Mouse (Mus musculus): ENCODE data around the gene Klk1b9. TPM values are rescaled to one million over a fixed set of nuclear protein-coding genes. Genes with fewer than 3 reads are reported as not detected.
"Not testable (repeated sequence)": the region's sequence is repeated elsewhere in the genome, so short reads cannot be mapped to it uniquely, and the experiment has no call there.

Gene Klk1b9
- polyA plus RNA-seq, 1 experiment from 2014 or later = not detected

DNA sequence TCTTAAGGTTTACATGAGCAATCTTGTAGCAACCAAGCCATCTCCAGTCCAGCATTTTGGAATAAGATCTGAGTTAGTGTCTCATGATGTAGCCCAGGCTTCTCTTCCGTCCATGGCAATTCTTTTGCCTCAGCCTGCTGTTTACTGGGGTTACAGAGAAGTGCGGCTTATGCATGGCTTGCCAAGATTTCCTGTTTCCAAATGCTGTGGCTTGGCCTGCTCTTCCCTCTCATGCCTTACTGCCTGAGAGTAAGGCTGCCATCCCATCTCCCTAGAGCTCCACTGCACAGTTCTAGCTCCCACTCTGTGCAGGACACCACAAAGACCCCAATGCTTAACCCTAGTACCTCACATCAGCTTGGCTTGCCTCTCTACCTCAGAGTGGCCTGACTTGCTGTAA is 8.2 kb upstream of the Klk1b9 start:
- Histone ChIP-seq H3K36me3 (no peaks in the 10 kb centered on the region), H3K27me3 (no peaks in the 10 kb centered on the region), H3K27ac (replicated peaks) (no peak overlapping the region), H3K4me1 (no peaks in the 10 kb centered on the region), H3K9ac (no peak overlapping the region), H3K9me3 (replicated peaks) (no peaks in the 10 kb centered on the region), H3K4me2 (replicated peaks) (no peak overlapping the region), H3K4me3 (replicated peaks) (no peak overlapping the region)
- ATAC-seq (ENCODE audit: insufficient number of reproducible peaks, low FRiP score, low TSS enrichment, low read depth) = no peak
- 75% methylated on average over 2 of the region's 2 CpGs for WGBS

DNA sequence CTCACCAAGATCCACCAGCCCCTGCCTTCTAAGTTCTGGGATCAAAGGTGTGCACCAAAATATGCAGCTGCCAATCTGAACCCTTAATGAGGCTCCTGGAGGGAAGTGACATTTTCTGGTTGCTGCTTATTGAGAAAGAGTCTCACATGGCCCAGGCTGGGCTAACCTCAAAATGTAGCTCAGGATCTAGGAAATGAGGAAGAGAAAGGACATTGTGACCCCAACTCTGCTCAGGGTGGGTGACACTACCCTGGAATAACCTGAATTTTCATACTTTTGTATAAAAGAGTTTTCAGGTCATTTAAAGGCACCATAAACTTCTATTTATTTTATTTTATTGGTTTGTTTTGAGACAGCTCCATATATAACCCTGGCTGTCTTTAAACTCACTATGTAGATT is 9.8 kb downstream of the Klk1b9 start:
- Histone ChIP-seq H3K36me3 (no peaks in the 10 kb centered on the region), H3K9ac (no peak overlapping the region), H3K27me3 (no peaks in the 10 kb centered on the region), H3K4me3 (replicated peaks) (no peak overlapping the region), H3K4me2 (replicated peaks) (no peak overlapping the region), H3K27ac (replicated peaks) (no peak overlapping the region), H3K9me3 (replicated peaks) (no peaks in the 10 kb centered on the region), H3K4me1 (no peaks in the 10 kb centered on the region)
- no peak for ATAC-seq (ENCODE audit: insufficient number of reproducible peaks, low FRiP score, low TSS enrichment, low read depth)

DNA sequence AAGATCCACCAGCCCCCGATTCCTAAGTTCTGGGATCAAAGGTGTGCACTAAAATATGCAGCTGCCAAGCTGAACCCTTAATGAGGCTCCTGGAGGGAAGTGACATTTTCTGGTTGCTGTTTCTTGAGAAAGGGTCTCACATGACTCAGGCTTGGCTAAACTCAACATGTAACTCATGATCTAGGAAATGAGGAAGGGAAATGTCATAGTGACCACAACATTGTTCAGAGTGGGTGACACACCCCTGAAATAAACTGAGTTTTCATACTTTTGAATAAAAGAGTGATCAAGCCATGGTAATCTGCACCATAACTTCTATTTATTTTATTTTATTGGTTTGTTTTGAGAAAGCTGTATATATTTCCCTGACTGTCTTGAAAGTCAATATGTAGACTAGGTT is 19.0 kb downstream of the Klk1b9 start:
- ATAC-seq (ENCODE audit: insufficient number of reproducible peaks, low FRiP score, low TSS enrichment, low read depth); H3K4me1 ChIP-seq; H3K9me3 ChIP-seq (replicated peaks); H3K27ac ChIP-seq (replicated peaks); H3K27me3 ChIP-seq; H3K9ac ChIP-seq; H3K4me2 ChIP-seq (replicated peaks); H3K36me3 ChIP-seq; H3K4me3 ChIP-seq (replicated peaks): not testable (repeated sequence)
- 48% methylated on average over 1 of the region's 1 CpGs for WGBS

DNA sequence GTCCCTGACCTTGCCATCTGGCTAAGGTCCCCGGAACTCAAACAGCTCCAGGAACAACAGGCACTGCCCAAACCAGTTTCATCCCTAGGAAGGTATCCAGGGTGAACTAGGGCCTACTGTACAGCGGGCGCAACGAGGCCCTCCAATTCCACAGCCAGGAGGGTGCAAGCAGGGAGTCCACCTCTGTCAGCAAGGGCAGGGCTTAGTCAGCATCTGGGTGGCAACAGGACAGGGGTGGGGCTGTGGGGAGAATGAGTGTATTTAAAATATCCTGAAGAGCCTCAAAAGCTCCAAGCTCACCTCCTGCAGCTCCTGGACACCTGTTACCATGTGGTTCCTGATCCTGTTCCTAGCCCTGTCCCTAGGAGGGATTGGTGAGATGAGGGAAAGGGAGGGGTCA is 19.7 kb downstream of the Klk1b9 start, which contains the start of gene Klk1b11:
Klk1b11 (plus strand) TSS at position 301 of the 400 bp plus-strand sequence.
- not testable (repeated sequence) for H3K9me3 ChIP-seq (replicated peaks); ATAC-seq (ENCODE audit: insufficient number of reproducible peaks, low FRiP score, low TSS enrichment, low read depth); H3K27ac ChIP-seq (replicated peaks); H3K4me3 ChIP-seq (replicated peaks); H3K36me3 ChIP-seq; H3K4me2 ChIP-seq (replicated peaks); H3K4me1 ChIP-seq; H3K27me3 ChIP-seq; H3K9ac ChIP-seq
- 76% methylated on average over 4 of the region's 4 CpGs for WGBS

DNA sequence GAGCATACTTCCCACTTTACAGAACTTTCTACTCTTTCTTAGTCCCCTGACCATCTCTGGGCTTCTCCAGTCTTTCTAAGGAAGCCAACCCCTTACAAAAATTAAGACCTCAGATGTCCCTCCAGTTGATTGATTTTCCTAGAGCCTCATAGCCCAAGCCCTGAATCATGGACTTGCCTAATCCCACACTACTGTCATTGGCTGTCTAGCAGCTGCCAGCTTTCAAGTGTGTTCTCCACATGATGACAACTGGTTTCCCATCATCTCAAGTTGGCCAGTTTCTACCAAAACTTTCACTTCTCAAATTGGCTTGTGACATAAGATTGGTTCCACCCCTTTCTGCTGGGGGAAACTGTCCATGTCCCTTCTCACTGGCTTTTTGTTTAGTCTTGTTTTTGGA is 29.0 kb downstream of the Klk1b9 start:
- no peak for ATAC-seq (ENCODE audit: insufficient number of reproducible peaks, low FRiP score, low TSS enrichment, low read depth)
- H3K4me2 ChIP-seq (replicated peaks) = no peak overlapping the region
- H3K4me3 ChIP-seq (replicated peaks) = no peak overlapping the region
- no peaks in the 10 kb centered on the region for H3K9me3 ChIP-seq (replicated peaks)
- no peaks in the 10 kb centered on the region for H3K36me3 ChIP-seq
- H3K27me3 ChIP-seq = no peaks in the 10 kb centered on the region
- no peak overlapping the region for H3K9ac ChIP-seq
- no peak overlapping the region for H3K27ac ChIP-seq (replicated peaks)
- no peaks in the 10 kb centered on the region for H3K4me1 ChIP-seq

DNA sequence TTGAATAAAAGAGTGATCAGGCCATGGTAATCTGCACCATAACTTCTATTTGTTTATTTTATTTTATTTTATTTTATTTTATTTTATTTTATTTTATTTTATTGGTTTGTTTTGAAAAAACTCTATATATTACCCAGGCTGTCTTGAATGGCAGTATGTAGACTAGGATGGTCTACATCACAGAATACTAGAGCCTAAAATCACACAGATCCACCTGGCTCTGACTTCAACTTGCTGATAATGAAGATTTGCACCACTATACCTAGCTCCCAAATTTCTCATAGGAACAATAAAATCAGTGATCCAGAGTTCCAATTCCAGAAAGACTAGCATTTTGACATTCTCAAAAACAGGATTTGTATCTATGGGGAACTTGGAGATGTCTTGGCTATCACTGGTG is 36.0 kb downstream of the Klk1b9 start, which contains the start of gene Klk1b26:
Klk1b26 (plus strand) TSS at position 301 of the 400 bp plus-strand sequence.
- H3K9ac ChIP-seq; H3K4me3 ChIP-seq (replicated peaks); H3K27me3 ChIP-seq; H3K9me3 ChIP-seq (replicated peaks); ATAC-seq (ENCODE audit: insufficient number of reproducible peaks, low FRiP score, low TSS enrichment, low read depth); H3K4me2 ChIP-seq (replicated peaks); H3K4me1 ChIP-seq; H3K27ac ChIP-seq (replicated peaks); H3K36me3 ChIP-seq: not testable (repeated sequence)

DNA sequence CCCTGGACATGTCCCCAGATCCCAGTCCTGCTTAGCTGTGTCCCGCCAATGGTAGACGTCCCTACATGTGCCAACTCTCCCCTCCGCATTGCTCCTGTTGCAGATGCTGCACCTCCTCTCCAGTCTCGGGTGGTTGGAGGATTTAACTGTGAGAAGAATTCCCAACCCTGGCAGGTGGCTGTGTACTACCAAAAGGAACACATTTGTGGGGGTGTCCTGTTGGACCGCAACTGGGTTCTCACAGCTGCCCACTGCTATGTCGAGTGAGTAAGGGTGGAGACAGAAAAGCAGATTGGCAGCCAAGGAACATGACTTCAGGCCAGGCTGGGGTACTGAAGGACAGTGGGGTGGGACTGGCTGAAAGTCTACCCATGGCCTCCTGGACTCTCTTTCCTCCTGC is 38.8 kb downstream of the Klk1b9 start:
- 78% methylated on average over 6 of the region's 6 CpGs for WGBS
- not testable (repeated sequence) for ATAC-seq (ENCODE audit: insufficient number of reproducible peaks, low FRiP score, low TSS enrichment, low read depth); H3K4me2 ChIP-seq (replicated peaks); H3K9me3 ChIP-seq (replicated peaks); H3K27me3 ChIP-seq; H3K27ac ChIP-seq (replicated peaks); H3K9ac ChIP-seq; H3K4me1 ChIP-seq; H3K36me3 ChIP-seq; H3K4me3 ChIP-seq (replicated peaks)

DNA sequence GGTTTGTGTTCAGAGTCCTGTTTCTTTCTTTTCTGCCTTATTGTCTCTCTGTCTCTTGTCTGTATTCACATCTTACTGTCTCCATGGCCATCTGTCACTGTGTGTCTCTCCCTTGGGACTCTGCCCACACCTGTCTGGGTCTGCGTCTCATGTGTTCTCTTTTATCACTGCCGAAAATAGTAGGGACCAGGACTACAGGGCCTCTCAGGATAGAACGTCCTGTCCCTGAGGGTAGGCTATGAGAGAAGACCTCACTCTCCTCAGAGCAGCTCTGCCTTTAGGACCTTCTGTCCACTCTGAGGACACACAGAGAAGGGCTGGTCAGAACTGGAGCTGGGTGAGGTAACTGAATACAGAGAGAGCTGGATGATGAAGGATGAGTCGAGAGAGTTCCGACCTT is 39.2 kb downstream of the Klk1b9 start:
- Histone ChIP-seq H3K27me3 (no peaks in the 10 kb centered on the region), H3K4me3 (replicated peaks) (no peak overlapping the region), H3K9me3 (replicated peaks) (no peaks in the 10 kb centered on the region), H3K9ac (no peak overlapping the region), H3K27ac (replicated peaks) (no peak overlapping the region), H3K4me2 (replicated peaks) (no peak overlapping the region), H3K36me3 (no peaks in the 10 kb centered on the region), H3K4me1 (no peaks in the 10 kb centered on the region)
- WGBS = 87% methylated on average over 5 of the region's 5 CpGs
- ATAC-seq (ENCODE audit: insufficient number of reproducible peaks, low FRiP score, low TSS enrichment, low read depth) = no peak

Other genes with a start within 250 kb of the Klk1b9 start
- gene Klk12, start 207.2 kb upstream of the Klk1b9 start, polyA plus RNA-seq (2015; fragmentation: Nextera tagmentation; extraction: Ambion mirVana) = 3.0 and 3.5 TPM in 2 replicates
- gene Klk11, start 201.5 kb upstream of the Klk1b9 start, polyA plus RNA-seq (2015; fragmentation: Nextera tagmentation; extraction: Ambion mirVana) = 24.3 and 25.3 TPM in 2 replicates
- 71.8 and 83.4 TPM in 2 replicates for gene Klk10, start 195.0 kb upstream of the Klk1b9 start, polyA plus RNA-seq (2015; fragmentation: Nextera tagmentation; extraction: Ambion mirVana)
- 3.8 and 6.7 TPM in 2 replicates for gene Klk9, start 184.2 kb upstream of the Klk1b9 start, polyA plus RNA-seq (2015; fragmentation: Nextera tagmentation; extraction: Ambion mirVana)
- 65.3 and 67.5 TPM in 2 replicates for gene Klk8, start 178.5 kb upstream of the Klk1b9 start, polyA plus RNA-seq (2015; fragmentation: Nextera tagmentation; extraction: Ambion mirVana)
- 16.7 and 19.1 TPM in 2 replicates for gene Klk7, start 164.8 kb upstream of the Klk1b9 start, polyA plus RNA-seq (2015; fragmentation: Nextera tagmentation; extraction: Ambion mirVana)
- gene Klk6, start 151.6 kb upstream of the Klk1b9 start, polyA plus RNA-seq (2015; fragmentation: Nextera tagmentation; extraction: Ambion mirVana) = 2.0 and 2.3 TPM in 2 replicates
- gene Klk5, start 134.1 kb upstream of the Klk1b9 start, polyA plus RNA-seq (2015; fragmentation: Nextera tagmentation; extraction: Ambion mirVana) = 19.3 and 23.5 TPM in 2 replicates
- 0.13 and 0.21 TPM in 2 replicates for gene Klk4, start 94.9 kb upstream of the Klk1b9 start, polyA plus RNA-seq (2015; fragmentation: Nextera tagmentation; extraction: Ambion mirVana)
- 0.20 TPM in 1 of 2 replicates, not detected in the other for gene Klk15, start 42.3 kb upstream of the Klk1b9 start, polyA plus RNA-seq (2015; fragmentation: Nextera tagmentation; extraction: Ambion mirVana)
- not detected in 2 replicates for gene Klk1b8, start 25.4 kb upstream of the Klk1b9 start, polyA plus RNA-seq (2015; fragmentation: Nextera tagmentation; extraction: Ambion mirVana)
- not detected in 2 replicates for gene Klk1b1, start 9.3 kb upstream of the Klk1b9 start, polyA plus RNA-seq (2015; fragmentation: Nextera tagmentation; extraction: Ambion mirVana)
- not detected in 2 replicates for gene Klk1b11, start 19.8 kb downstream of the Klk1b9 start, polyA plus RNA-seq (2015; fragmentation: Nextera tagmentation; extraction: Ambion mirVana)
- gene Klk1b26, start 36.1 kb downstream of the Klk1b9 start, polyA plus RNA-seq (2015; fragmentation: Nextera tagmentation; extraction: Ambion mirVana) = 0.27 and 0.39 TPM in 2 replicates
- not detected in 2 replicates for gene Klk1b27, start 76.2 kb downstream of the Klk1b9 start, polyA plus RNA-seq (2015; fragmentation: Nextera tagmentation; extraction: Ambion mirVana)
- gene Klk1b21, start 126.3 kb downstream of the Klk1b9 start, polyA plus RNA-seq (2015; fragmentation: Nextera tagmentation; extraction: Ambion mirVana) = not detected in 2 replicates
- not detected in 2 replicates for gene Klk1b22, start 136.6 kb downstream of the Klk1b9 start, polyA plus RNA-seq (2015; fragmentation: Nextera tagmentation; extraction: Ambion mirVana)
- not detected in 2 replicates for gene Klk1b16, start 160.7 kb downstream of the Klk1b9 start, polyA plus RNA-seq (2015; fragmentation: Nextera tagmentation; extraction: Ambion mirVana)
- not detected in 2 replicates for gene Klk1b24, start 212.2 kb downstream of the Klk1b9 start, polyA plus RNA-seq (2015; fragmentation: Nextera tagmentation; extraction: Ambion mirVana)
- not detected in 2 replicates for gene Klk1b3, start 222.1 kb downstream of the Klk1b9 start, polyA plus RNA-seq (2015; fragmentation: Nextera tagmentation; extraction: Ambion mirVana)
- not detected in 2 replicates for gene Klk1b4, start 231.4 kb downstream of the Klk1b9 start, polyA plus RNA-seq (2015; fragmentation: Nextera tagmentation; extraction: Ambion mirVana)
- not detected in 2 replicates for gene Klk1b5, start 239.9 kb downstream of the Klk1b9 start, polyA plus RNA-seq (2015; fragmentation: Nextera tagmentation; extraction: Ambion mirVana)
- not detected in 2 replicates for gene Klk1, start 249.3 kb downstream of the Klk1b9 start, polyA plus RNA-seq (2015; fragmentation: Nextera tagmentation; extraction: Ambion mirVana)